Mouse (Mus musculus) v-Abl transformed pro-B cells (cell line): Measurements from ENCODE around the gene Uck2.

Experiments
- in situ Hi-C, 2 experiments: fragments of 400-800 bp; cut with MboI; formaldehyde crosslinking; loops; one replicate each; pipeline ENCODE4 v1.15.1; 2025; ENCODE audit not compliant: unreplicated experiment in 2 of 2

Uck2 gene

DNA sequence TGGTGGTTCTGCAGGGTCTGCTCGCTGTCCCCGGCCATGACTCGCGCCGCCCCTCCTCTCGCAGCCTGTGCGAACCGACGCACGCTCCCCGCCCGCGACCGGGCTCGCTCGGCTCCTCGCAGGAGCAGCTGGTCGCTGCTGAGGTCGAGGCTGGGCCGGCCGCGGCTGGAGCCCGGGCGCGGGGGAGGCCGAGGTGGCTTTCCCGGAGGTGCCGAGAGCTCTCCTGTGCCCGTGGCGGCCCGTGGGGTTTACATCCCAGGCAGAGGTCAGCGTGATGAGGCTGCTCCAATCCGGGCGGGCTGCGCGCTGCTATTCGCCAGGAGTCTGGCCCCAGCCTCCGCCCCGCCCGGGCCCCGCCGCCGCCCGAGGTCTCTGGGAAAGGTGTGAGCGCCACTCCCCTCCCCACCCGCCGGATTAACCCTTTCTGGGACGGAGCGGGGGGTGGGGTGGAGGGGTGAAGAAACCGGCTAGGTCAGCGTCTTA lies 242 bp downstream of the Uck2 start:
- in situ Hi-C loops, result loop anchor here in 1 of 2 experiments (10.0 kb wide), 1 partner anchor 50 kb away; no protein-coding TSS in a partner anchor

- in situ Hi-C loops, result loop anchor here in 1 of 2 experiments (10.0 kb wide), 1 partner anchor 50 kb away; no protein-coding TSS in a partner anchor
Measured at GRCm38 (mm10) chr1:167284258-167284836, 773 bp downstream of the Uck2 start.

DNA sequence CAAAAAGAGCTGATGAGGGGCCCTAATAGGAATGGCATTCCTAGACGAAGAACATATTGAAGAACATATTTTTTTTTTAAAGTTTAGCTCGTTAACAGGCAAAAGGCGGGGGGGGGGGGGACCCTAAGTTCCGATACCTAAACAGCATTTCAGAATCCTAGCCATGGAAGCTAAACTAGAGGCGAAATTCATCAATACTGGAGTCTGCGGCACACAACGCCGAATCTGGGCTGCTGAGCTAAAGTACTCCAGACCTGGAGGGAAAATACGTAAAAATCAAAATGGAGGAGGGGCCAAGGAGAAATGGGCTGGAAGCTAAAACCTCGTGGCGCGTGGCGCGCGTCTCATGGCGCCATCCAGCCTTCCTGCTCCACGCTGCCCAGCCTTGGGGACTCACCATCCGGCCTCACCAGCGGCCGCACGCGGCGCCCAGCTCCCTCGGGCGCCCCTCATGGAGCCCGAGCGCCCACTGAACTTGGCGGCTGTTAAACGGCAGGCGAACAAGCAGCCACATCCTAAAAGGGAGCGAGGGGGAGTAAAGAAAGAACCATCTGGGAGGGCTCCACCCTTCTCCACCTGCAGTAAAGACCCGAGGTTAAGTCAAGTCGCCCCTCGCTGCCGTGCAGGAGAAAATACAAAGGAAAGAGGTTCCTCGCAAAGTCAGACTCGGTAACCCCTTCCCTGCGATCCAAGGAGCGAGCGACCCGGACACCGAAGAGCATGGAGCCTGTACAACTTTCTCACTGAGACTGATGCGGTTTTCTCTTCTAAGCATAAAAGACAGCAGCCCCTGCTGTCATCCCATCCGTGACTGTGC lies 1.5 kb downstream of the Uck2 start:
- in situ Hi-C loops, result loop anchor here in 1 of 2 experiments (10.0 kb wide), 1 partner anchor 49 kb away; no protein-coding TSS in a partner anchor

DNA sequence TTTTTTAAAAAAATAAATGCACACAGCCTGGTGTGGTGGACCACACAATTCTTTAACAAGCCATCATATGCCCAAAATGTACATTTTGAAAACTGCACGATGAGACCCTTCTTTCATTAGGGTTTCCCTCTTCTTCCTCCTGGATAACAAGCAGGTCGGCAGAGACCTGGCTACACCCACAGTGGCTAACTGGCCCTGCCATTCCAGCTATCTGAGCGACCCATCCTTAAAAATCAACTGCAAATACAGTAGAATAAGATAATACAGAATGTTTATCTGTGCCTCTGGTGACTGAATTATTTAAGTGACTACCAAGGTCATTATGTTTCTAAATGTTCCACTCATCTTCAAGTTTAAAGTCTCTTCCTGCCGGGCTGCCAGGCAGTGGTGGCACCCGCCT lies 2.4 kb downstream of the Uck2 start:
- in situ Hi-C loops, result loop anchor here in 1 of 2 experiments (10.0 kb wide), 1 partner anchor 48 kb away; no protein-coding TSS in a partner anchor

GRCm38 (mm10) chr1:167282112-167282511 lies 3.0 kb downstream of the Uck2 start:
- in situ Hi-C loops, result loop anchor here in 1 of 2 experiments (10.0 kb wide), 1 partner anchor 47 kb away; no protein-coding TSS in a partner anchor

GRCm38 (mm10) chr1:167280061-167280460 lies 5.1 kb downstream of the Uck2 start:
- in situ Hi-C loops, result loop anchor here in 1 of 2 experiments (10.0 kb wide), 1 partner anchor 45 kb away; no protein-coding TSS in a partner anchor

DNA sequence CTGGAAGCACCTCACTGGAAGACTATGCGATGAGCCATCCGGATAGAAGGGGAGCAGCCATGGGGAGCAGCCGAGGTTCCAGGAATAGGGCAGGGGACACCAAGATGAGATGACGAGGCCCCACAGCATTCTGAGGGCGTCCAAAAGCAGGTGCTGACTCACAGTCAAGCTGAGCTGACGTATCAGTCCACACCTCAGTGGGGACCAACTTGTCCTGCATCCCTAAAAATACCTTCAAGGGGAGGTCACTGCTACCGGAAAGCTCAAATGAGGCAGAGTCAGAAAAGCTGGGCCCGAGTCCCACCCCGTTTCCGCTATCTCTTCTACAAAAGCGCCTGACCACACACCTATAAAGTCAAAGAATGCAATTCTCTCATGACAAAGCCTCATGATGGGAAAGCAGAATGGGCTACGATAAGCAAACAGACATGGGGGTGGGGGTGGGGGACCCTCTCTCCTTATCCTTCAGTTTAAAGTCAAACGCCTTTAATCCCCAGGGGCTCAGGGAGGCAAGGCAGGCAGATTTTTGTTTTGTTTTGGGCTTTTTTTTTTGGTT lies 5.9 kb downstream of the Uck2 start:
- in situ Hi-C loops, result no loop called here

GRCm38 (mm10) chr1:167278395-167278794 lies 6.7 kb downstream of the Uck2 start:
- in situ Hi-C loops, result no loop called here

DNA sequence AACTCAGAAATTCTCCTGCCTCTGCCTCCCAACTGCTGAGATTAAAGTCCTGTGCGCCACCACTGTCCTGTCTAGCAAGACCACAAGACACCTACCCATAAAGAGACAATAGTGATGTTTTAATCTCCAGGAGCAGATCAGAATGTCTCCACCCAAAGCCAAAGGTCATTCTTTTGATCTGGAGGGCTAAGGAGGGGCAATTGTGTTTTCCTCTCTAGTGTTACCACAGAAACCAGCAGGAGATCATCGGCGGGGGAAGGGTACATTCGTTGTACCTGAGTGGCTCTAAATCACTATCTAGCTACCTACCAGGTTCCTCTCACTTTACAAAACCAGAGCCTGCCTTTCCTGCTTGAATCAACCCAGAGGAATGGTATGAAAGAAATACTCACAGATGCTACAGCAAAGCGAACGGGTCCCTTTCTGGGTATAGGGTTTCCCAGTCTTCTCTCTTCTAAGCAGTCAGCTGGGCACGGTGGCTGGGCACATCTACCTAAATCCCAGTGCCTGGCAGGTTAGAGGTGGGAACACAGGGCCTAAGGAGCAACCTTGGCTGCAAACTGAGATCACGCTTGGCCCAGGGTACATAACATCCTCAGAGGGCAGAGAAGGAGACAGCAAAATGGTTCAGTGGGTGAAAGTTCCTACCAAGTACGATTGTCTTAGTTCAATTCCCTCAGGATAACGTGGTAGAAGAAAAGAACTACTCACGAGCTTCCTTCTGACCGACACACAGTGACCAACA lies 10.3 kb downstream of the Uck2 start:
- in situ Hi-C loops, result no loop called here

DNA sequence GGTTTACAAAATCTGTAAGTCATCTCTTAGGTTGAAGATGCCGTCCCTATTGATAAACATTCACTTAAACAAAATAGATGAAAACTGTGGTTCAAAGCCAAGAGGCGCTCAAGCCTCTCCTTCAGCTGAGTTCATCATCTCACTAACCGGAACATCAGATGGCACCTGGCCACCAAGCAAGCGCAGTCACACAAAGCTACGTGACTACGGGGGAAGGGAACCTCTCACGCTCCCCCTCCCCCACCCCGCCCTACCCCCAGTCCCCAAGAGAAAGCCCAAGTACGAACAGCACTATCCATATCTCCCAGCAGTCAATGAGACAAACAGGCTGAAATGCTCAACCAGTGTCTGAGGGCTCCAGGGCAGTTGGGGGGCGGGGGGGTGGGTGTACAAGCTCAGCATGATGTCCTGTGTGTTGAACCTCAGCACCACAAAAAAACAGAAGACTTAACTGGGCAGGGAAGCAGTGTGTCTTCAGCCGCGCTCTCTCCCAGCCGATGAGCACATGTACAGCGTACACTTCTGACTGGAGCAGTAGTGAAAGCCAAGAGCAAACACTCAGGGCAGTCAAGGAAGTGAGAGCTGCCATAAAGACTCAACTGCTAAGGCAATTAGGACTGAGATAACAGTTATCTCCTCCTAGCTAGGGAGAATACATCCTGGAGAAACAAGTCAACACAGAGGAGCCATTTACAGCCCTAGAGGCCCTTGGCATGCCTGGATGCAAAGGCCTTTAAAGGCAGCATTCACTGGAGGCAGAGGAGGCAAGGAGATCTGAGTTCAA lies 11.5 kb downstream of the Uck2 start:
- in situ Hi-C loops, result no loop called here

GRCm38 (mm10) chr1:167271841-167272240 lies 13.3 kb downstream of the Uck2 start:
- in situ Hi-C loops, result no loop called here

- in situ Hi-C loops, result no loop called here
Measured at GRCm38 (mm10) chr1:167271304-167271703, 13.8 kb downstream of the Uck2 start.

DNA sequence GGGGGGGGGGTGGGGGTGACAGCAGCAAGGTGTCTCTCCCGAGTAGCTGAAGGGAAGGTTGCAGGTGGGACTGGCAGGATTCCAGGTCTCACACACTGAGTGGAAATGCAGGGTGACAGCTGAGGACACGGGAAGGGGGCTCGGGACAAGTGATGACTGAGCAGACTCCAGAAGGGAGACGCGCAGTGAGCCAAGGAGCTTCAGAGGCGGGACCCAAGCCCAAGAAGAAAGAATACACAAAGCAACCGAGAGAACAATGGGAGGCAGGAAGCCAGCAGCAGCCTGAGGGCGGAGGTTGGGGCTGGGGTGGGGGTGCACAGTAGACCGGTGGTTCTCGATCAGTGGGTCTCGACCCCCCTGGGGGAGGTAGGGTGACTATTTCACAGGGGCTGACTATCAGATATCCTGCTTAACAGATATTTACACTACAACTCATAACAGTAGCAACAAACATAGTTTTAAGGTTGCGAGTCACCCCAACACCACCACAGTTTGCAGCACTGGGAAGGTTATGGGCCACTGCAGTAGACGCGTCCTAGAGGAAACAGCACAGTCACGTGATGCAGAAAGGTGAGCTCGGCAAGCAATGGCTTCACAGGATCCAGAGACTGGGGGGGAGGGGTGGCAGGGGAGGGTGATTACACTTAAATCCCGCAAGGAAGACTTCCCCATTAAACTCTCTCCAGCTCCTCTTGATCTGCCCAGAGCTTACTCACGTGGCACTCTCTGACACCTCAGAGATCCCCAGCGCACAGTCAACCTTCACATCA lies 14.6 kb downstream of the Uck2 start:
- in situ Hi-C loops, result no loop called here

DNA sequence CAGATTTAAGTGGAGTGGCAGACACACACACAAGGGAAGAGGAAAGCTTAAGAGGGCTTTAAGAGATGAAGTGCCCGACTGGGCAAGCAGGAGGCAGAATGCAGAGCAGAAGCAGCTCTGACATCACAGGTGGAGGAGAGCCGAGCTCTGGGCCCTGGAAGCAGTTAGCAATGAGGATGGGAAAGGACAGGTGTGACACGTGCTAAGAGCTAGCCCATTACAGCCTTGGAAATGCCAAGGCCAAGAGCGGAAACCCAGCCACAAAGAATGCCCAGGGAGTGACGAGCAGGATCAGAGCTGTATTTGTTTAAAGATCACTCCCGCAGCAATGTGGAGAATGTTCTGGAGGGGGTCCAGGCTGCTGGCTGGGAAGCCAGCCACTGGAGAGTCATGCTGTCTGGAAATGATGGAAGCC lies 15.3 kb downstream of the Uck2 start:
- in situ Hi-C loops, result no loop called here

GRCm38 (mm10) chr1:167269350-167269811 lies 15.7 kb downstream of the Uck2 start:
- in situ Hi-C loops, result no loop called here

- in situ Hi-C loops, result no loop called here
Measured at GRCm38 (mm10) chr1:167268360-167269063, 16.6 kb downstream of the Uck2 start.

DNA sequence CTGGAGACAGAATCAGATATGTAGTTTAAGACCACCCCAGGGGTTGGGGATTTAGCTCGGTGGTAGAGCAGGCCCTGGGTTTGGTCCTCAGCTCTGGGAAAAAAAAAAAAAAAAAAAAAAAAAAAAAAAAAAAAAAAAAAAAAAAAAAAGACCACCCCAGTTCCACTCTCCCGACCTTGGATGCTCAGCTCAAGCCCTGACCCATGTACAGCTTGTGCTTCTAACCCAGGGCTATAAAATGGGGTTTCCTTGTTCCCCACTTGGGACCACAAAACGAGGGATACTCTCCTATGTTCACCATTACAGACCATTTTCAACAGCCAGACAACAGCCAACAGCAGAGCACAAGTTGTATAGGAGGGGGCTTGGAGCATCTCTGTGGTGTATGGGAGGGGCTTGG lies 18.4 kb downstream of the Uck2 start:
- in situ Hi-C loops, result no loop called here

DNA sequence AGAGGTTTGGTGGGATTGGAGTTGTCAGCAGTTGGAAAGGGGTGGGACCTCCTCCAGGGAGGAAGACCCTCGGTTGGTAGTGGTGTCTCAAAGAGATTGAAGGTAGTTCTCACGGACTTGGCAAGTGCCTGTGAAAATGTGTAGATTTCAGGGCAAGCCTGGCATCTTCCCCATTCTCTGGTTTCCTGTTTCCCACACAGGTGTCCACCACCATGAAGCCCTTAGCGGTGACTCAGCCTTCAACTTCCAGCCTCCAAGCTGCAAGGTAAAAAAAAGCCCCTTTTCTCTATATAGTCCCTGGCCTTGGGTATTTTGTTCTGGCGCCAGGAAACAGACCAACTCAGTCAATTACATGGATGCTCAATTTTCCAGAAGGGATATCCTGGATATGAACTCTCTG lies 19.8 kb downstream of the Uck2 start:
- in situ Hi-C loops, result no loop called here
